Mouse (Mus musculus): ENCODE results near the gene Rhou.
"Not testable (repeated sequence)": the region's sequence is repeated elsewhere in the genome, so short reads cannot be mapped to it uniquely, and the experiment has no call there.

Gene Rhou

DNA sequence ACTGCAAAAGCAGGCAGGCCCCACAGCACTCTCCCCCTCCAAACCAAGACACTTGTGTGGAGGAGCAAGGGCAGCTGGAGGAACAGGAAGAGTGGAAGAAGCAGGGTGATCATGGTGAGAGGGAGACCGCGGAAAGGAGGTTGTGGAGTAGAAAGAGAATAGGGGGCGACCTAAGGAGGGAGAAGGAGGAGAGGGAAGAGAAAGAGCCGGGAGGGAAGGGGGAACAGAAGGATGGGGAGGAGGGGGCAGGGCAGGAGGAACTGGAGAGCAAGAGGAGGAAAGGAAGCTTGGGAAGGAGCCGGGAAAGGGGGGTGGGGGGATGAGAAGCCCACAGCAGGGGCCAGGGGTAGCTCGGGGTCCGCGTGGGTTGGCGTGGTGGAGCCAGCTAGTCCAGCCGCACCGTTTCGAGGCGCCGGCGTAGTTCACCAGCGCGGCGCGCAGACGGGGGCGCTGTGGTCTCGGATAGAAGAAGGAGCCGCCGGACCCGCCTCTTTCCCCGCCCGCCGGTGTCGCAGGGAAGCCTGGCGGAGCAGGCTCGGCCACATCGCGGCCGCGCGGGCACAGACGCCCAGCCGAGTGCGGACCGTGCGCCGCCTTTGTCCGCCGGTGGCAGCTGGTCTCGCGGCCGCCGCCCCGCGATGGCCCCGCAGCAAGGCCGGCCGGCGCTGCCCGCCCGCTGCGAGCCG is at the start of gene Rhou:
Rhou (plus strand) TSS at position 622 of the 686 bp plus-strand sequence.
- peak; percentile 94 to 98 for DNase-seq

- peak in 1 of 2 experiments; percentile 1 for DNase-seq
Observed at GRCm38 (mm10) chr8:123612652-123613051, 41.1 kb upstream of the Rhou start.

DNA sequence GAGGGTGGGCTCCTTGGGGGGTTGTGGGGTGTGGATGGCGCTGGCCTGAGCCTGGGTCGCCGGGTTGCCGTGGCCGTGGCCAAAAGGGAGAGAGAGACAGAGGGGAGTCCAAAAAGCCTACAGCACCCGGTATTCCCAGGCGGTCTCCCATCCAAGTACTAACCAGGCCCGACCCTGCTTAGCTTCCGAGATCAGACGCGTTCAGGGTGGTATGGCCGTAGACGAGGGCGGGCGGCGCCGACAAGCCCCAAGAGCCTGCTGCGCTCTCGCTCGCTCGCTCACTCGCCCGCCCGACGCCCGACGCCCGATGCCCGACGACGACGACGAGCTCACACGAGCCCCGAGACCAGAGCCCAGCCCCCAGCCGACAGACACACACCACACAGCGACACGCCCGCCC is 30.2 kb upstream of the Rhou start:
- not testable (repeated sequence) for DNase-seq

DNA sequence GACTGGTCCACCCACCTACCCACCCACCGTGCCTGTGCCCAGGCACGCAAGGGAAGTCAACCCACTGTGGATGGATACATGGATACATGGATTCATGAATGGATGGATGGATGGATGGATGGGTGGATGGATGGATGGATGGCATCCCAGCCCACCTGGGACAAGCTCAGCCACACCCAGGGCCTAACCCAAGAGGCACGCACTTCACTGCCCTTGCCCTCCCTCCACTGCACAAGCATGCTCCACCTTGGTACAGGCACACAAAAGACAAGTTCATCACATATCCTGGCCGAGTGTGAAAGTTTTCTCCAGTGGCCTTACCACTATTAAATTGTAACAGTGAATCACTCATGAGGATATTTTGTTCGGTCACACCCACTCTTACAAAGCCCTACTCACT is 29.5 kb upstream of the Rhou start:
- no peak for DNase-seq

DNA sequence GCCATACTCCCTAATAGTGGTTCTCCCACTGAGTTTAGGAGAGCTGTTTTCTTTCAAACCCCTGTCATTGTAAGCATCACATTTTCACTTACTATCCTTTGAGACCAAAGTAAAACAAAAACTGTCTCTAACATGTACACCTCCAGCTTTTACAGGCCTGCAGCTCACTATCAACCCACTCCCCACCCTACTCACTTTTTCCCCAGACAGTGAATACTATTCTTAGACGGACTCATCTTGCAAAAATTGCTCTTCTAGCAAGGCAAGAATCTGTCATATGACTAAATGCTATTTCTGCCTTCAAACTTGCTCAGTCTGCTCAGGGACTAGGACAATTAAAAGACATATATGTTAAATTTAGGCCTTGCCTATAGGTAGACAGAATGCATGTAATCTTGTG is 29.0 kb upstream of the Rhou start:
- no peak for DNase-seq

DNA sequence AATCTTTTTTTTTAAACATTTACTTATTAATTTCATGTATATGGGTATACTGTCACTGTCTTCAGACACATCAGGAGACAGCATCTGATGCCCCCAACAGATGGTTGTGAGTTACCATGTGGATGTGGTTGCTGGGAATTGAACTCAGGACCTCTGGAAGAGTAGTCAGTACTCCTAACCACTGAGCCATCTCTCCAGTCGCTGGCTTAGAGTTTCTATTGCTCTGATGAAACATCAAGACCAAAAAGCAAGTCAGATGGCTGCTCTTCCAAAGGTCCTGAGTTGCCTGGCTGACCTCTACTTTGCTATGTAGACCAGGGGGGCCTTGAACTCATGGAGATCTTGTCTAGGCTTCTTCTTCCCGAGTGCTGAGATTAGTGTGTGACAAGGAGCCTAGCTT is 28.0 kb upstream of the Rhou start:
- no peak for DNase-seq

GRCm38 (mm10) chr8:123627410-123628147 is 26.1 kb upstream of the Rhou start:
- DNase-seq, result no peak

- peak; percentile 77 to 81 for DNase-seq
Observed at GRCm38 (mm10) chr8:123628253-123628967, 25.3 kb upstream of the Rhou start.

DNA sequence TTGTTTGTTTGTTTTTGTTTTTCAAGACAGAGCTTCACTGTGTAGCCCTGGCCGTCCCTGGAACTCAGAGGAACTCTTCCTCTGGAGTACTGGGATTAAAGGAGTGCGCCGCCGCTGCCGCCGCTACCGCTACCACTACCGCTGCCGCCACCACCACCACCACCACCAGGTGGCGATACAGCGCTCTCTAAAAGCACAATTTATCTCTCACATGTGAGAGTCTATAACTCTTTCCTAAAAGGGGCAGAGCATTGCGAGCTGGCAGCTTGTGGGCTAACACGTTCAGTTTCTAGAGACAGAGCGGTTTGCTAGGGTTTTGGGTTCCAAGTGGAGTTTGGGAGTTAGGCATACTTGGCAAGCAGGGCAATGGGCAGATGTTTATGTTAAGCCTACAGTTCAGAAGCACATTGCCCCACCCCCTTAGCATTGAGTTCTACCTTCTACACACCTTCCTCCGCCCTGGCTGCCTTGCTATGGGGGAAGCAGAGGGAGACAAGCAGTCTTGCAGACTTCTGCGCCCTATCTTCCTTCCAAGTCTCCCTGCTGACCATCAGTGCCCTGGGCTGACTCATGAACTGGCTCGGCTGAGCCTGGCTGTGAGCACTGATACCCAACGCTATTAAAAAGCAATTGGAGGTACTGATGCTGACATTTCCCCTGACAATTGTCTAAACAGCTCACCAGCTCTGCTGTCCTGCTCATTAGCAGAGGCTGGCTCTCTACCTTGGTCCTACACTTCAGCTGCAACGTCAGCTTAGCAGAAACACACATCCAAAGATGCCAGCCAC is 24.6 kb upstream of the Rhou start:
- DNase-seq, result peak; percentile 81 to 90

DNA sequence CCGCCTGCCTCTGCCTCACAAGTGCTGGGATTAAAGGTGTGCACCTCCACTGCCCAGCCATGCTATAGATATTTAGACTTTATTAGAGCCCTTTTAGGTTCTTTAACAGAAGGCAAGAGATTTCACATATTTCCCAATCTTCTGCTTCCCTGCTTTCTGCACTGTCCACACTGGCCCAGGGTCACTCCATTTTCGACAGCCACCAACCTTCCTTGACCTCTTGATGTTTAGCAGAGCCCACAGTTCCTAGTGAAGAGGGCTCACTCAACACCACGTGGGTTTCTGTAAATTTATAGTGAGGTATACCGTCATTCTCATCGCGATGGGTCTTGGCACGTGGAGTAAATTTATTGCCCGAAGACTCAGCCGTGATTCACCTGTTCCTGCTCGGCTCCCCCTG is 23.7 kb upstream of the Rhou start:
- no peak for DNase-seq

DNA sequence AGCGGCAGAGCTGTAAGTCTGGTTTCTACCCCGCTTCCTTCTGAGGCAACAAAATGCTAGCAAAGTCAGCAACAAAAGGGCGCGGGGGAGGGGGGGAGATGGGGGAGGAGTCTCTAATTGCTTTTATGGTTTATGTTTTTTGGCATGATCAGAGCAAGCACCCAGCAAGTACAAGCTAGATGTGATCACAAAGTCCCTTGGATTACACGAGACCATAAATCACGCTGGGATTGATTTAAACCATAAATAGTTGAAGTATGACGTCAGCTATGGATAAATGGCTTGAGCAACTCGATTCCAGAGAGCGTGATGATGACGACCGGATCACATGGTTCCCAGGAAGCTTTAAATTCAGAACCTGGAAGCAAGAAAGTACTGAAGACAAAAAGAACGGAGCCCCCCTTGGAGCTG is 22.9 kb upstream of the Rhou start:
- no peak for DNase-seq

DNA sequence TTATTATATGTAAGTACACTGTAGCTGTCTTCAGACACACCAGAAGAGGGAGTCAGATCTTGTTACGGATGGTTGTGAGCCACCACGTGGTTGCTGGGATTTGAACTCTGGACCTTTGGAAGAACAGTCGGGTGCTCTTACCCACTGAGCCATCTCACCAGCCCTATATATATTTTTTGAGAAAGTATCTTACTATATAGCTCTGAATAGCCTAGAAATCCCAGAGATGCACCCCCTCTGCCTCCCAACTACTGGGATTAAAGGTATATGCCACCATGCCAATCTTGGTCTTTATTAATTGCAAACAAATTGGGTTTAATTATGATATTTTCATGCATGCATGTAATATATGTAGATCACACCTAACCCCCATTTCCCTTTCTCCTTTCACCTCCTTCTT is 22.0 kb upstream of the Rhou start:
- not testable (repeated sequence) for DNase-seq

- no peak for DNase-seq
Observed at GRCm38 (mm10) chr8:123632257-123632656, 21.5 kb upstream of the Rhou start.

DNA sequence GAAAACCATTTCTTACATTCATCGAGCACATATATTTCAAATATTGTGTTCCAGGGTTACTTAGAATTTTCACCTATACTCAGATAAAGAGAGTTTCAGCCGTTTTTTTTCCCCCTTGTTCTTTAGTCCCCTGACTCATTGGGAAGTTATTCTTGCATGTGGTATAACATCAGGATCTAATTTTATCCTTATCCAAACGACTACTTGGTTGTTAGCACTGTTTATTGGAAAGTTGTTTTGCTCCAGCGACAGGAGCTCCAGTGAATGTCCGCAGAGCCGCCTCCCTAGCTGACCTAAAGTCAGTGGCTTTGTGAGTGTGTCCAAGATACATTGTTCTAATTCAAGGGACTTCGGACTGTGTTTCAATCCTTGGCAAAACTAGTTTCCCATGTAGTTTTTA is 19.9 kb upstream of the Rhou start:
- DNase-seq, result no peak

DNA sequence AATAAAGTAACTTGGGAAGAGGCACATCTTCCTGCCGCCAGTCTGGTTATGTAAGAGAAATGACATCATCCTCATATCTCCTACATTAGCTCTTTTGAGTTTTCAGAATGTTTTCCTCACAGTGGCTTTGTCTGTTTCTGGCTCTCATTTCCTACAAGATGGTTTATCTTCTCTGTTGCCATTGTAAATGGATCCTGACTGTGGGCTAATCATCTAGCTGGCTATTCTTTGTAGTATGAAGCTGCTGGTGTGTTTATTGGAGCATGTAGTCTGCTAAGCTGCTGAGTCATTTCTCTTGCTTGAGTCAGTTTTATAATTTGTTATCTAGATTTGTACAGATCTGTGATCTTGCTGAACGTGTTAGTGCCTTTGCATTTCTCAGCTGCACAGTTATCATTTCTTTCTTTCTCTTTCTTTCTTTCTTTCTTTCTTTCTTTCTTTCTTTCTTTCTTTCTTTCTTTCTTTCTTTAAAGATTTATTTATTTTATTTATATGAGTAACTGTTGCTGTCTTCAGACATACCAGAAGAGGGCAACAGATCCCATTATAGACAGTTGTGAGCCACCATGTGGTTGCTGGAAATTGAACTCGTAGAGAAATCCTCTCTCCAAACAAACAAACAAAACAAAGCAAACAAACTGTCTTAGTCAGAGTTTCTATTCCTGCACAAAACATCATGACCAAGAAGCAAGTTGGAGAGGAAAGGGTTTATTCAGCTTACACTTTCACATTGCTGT is 19.2 kb upstream of the Rhou start:
- DNase-seq, result no peak

DNA sequence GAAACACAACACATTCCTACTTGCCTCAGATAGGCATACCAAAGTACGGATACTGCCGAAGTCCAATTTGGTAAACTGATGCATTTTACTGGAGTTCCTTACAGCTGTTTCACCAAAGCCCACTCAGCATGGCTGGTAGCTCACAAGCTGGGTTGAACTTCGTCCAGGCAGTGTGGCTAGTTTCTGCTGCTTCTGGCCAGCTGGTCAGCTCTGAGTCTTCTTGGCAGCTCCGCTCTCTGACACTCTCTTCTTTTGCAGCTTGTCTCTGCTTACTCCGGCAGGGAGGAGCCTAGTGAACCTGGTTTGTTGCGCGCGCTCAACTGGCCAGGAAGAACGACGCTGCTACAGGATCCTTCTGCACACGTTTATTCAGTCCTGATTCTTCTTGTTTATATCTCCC is 18.1 kb upstream of the Rhou start:
- no peak for DNase-seq

DNA sequence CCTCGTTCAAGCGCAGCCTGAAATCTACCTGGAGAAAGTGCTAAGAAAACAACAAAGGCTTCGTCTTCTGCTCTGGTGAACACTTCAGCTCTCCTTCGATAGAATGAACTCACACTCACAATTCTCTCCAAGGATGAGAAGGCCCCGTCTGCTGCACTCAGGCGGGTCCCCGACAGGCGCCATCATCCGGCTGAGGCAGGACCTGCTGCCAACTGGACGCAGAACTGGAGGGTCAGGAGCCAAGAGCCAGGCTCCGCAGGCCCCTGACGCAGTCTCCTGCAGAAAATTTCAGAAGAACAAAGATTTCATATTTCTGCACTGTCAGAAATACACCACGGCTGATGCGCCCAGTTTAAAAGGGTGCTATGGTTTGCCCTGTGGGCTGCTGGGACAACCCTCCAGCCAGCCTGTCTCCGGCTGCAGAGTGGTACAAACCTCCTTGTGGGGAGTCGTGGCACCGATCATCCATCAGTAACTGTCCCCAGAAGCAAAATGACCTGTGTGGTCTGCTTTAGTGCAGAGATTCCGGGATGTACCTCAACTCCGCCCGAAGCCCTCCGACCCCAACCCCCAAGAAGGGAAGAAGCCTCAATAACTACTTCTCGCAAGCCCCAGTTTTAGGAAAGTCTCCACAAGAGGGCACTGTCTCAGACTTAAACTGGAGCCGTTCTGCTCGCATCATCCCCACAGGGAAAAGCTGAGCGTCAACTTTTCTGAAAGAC is 10.2 kb upstream of the Rhou start:
- peak; percentile 62 to 81 for DNase-seq

GRCm38 (mm10) chr8:123645229-123645628 is 8.5 kb upstream of the Rhou start:
- peak; percentile 27 to 33 for DNase-seq

DNA sequence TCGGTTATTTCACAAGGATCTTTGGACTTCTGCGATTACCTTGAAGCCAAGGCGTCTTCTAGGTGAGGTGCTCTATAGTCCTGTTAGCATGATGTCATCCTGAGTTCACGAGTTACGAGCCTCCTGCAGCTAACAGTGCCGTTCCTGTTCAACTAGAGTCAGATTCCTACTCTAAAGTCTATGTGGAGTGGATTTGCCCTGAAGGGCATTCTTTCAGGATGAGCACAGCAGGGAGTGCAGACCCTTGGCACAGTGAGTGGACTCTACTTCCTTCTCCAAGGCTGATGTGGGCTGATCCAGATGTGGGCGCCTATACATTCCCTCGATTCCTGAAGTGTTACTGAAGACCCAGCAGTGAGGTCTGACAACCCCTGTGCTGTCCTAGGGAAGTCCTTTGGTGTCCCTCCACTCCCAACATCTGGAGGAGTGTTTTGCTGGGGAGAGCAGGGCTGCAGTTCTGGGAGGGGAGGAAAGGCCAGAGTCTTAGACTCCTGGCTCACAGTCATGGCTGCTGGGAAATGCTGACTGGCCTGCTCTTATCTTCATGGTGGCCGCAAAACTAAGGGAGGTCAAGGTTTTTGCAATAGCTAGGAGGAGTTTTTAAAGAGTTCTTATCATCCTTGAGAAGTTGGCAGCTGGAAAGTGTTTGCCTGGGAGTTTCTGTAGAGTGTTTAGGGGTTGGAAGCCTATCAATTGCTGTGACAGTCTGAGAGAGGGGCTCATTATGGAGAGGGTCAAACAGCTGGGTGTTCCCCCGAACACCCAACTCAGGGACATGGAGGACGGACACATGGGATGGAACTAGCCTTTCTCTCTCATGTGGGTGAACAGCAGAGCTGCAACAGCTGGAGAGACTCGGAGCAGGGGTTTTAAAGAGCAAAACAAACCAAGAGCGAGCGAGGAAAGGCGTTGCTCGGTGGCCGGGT is 5.2 kb upstream of the Rhou start:
- DNase-seq, result no peak

GRCm38 (mm10) chr8:123649483-123649882 is 4.2 kb upstream of the Rhou start:
- no peak for DNase-seq
